Mouse (Mus musculus): ENCODE results near the gene Rimbp3. TPM values are rescaled to one million over a fixed set of nuclear protein-coding genes. Genes with fewer than 3 reads are reported as not detected.
A peak's percentile ranks its signal among the peaks of the same experiment; 100 is the strongest.
"Not testable (repeated sequence)": the region's sequence is repeated elsewhere in the genome, so short reads cannot be mapped to it uniquely, and the experiment has no call there.

Rimbp3 gene
- under 1 TPM in 1 of 2 experiments, not detected in 1; 0.06 TPM for total RNA-seq (2021)
- long read RNA-seq, experiment 1 = 0 reads
- long read RNA-seq, experiment 2 = 0 reads

GRCm38 (mm10) chr16:17208389-17209361, at the start of gene Rimbp3:
TSS of gene Rimbp3 (plus strand) at chr16:17208603.
- peak; percentile 92 for DNase-seq

DNA sequence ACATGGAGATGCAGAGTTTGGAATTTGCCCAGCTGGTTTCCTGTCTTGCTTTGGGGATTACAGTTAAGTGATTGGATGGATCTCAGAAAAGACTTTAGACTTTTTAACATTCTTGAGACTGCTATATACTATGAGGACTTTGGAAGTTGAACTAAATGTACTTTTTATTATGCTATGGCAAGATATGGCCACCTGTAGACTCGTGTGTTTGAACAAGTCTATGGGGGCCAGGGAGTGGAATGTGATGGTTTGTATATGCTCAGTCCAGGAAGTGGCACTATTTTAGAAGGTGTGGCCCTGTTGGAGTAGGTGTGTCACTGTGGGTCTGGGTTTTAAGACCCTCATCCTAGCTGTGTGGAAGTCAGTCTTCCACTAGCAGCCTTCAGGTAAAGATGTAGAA, 42.9 kb upstream of the Rimbp3 start:
- DNase-seq = not testable (repeated sequence)

DNA sequence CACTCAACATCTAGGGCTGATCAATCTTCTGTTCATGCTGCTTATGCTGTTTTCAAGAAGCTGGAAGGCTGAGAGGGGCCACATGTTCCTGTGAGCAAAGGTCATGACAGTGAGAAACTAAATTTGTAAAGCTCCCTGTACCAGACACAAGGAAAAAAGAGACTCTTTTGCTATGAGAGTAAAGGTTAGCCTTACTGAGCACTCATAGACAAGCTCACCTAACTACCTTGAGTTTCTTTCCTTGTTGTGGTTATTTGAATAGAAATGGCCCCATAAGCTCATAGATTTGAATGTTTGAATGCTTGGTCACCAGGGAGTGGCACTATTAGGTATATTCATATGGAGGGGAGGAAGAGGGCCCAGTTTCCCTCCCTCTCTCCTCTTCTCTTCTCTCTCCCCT, 41.2 kb upstream of the Rimbp3 start:
- no peak for DNase-seq

DNA sequence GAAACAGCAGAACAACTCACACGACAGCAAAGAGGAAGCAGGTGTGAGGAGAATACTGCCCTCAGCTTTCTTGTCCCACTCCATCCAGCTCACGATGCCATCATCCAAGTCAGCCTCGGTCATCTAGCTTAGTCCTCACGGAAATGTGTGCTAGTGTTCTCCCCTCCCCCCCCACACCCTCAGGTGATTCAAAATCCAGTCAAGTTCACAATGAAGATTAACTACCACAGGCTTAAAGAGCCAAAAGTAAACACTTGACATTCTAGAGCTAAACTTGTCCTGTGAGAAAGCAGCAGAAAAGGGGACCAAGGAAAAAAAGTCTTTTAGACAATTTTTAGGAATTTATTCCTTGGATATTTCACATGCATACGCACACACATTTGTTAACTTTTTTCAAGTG, 40.4 kb upstream of the Rimbp3 start:
- DNase-seq = no peak

GRCm38 (mm10) chr16:17175765-17176164, 32.6 kb upstream of the Rimbp3 start:
- DNase-seq = peak; percentile 34

GRCm38 (mm10) chr16:17177623-17178170, 30.7 kb upstream of the Rimbp3 start:
- no peak for DNase-seq

- DNase-seq = no peak
Measured at GRCm38 (mm10) chr16:17179706-17180105, 28.7 kb upstream of the Rimbp3 start.

- DNase-seq = peak; percentile 56
Measured at GRCm38 (mm10) chr16:17181382-17181781, 27.0 kb upstream of the Rimbp3 start.

DNA sequence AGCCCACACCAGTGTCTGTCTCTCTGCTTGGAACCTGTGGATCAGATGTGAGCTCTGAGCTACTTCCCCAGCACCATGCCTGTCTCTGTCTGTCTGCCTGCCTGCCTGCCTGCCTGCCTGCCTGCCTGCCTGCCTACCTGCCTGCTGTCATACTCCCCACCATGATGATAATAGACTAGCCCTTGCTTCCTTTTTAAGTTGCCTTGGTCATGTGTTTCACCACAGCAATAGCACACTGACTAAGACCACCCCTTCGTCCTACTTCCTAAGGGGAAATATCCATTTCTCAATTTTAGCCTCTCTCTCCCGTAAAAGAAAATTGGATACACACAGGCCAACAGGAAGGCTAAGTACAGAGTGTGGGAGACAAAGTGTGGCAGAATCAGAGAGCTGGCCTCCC, 26.3 kb upstream of the Rimbp3 start:
- no peak for DNase-seq

GRCm38 (mm10) chr16:17183003-17183402, 25.4 kb upstream of the Rimbp3 start:
- no peak for DNase-seq

DNA sequence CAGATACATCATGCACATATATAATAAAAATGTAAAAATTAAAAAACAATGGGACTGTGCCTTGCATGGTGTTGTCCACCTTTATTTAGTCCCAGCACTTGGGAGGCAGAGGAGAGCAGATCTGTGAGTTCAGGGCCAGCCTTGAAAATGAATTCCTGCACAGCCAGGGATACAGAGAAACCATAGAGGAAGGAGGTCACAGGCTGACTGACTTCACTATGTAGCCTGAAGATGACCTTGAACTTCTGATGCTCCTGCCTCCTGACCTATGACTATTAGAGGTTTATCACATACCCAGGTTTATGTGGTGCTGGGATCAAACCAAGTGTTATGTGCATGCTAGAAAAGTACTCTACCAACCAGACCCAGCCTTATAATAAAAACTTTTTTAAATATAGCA, 22.9 kb upstream of the Rimbp3 start:
- DNase-seq = no peak

- no peak for DNase-seq
Measured at GRCm38 (mm10) chr16:17193823-17194222, 14.6 kb upstream of the Rimbp3 start.

DNA sequence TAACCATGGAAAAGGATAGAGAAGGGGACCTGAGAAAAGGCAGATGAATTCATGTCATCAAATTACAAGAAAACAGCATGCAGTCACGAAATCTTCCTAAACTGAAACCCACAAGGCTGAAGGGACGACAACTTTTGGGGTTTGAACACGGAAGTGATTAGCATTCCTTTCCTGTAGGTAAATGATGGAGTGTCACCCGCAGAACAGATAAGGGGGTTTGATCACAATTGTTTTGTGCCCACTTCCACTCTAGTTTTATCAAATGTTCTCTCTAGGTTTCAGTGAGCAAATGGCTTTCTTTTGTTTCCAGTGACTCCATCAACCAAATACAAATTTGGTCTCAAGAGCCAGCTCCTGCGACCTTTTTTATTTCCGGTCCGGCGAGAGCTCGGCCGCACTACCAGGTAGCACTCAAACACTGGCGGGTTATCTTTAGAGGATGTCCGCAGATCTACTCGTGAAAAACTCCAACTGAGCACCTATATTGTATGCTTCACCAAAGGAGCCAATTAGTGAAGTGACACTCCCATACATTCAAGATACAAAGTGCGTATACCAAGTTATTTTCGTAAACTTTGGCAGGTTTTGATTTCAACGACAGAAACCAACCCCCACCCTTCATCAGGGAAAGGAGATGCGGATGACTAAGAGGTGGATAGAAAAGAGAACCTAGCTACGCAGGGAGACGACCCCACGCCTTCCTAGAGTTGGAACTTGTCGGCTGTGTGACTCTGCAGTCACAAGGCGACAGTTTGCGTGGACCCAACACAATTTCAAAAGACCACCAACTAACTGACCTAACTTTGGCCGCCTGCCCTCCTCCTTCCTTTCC, 8.1 kb upstream of the Rimbp3 start:
- no peak for DNase-seq

DNA sequence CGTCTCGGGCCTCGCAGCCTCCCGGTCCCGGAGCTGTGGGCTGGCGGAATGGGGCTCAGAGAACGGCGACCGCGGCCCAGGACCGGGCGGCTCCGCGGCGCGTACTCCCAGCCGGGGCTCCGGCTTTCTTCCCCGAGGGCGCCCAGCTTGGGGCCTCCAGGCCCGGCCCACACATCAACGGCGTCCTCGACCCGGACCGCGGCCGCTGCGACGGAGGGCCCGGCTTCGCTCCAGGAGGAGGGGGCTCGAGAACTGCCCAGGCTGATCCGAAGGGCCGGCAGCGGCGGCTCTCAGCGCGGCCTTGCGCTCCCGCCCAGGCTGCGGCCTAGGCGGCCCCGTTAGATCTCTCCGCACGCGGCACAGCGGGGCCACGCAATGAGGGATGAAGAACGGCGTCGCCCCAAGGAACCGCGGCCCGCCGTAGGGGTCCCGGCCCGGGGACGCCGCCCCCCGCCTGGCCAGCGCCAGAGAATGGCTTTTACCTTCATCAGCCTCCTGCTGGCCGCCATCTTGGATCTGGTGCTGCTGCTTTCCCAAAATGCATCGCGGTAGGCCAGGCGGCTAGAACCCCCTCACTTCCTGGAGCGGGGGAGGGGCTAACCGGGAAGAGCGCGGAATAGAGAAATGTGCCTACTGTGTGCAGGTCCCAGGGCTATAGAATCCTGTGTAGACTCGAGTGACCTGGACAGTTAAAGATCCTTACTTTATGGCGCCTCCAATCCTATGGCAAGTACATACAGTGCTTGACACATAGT, 7.3 kb upstream of the Rimbp3 start:
- DNase-seq = peak; percentile 88

DNA sequence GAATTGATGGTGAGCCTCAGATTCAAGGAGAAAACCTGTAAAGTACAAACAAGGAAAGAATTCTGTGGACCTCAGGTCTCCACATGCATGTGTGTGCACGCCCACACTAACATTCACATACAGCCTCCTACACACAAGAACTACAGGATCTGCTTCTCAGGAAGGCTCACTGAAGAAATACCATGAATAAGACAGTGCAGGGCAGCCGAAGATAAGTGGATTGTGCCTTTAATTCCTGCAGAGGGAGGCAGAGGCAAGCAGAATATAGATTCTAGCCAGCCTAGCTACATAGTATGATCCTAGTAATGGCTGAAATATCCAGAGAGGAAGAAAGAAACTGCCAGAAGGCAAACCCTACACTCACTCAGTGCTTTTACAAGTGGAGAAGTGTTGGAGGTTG, 6.4 kb upstream of the Rimbp3 start:
- no peak for DNase-seq

DNA sequence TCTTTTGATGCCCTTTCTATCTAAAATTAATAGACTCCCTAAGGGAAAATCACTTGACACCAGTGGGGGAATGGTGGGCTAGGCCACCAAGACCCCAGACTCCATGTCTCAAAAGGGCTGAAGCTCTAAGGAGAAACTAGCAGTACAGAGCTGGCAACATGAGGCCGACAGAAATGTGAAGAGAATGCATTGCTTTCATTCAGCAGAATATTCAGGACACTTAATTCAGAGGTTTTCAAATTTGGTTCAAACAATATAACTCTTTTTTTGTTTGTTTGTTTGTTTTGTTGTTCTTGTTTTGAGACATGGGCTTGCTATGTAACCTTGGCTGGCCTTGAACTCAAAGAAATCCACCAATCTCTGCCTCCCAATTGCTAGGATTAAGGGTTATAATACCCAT, 5.9 kb upstream of the Rimbp3 start, which contains the start of gene Ube2l3:
Ube2l3 (minus strand) TSS at position 101 of the 400 bp plus-strand sequence.
- no peak for DNase-seq

DNA sequence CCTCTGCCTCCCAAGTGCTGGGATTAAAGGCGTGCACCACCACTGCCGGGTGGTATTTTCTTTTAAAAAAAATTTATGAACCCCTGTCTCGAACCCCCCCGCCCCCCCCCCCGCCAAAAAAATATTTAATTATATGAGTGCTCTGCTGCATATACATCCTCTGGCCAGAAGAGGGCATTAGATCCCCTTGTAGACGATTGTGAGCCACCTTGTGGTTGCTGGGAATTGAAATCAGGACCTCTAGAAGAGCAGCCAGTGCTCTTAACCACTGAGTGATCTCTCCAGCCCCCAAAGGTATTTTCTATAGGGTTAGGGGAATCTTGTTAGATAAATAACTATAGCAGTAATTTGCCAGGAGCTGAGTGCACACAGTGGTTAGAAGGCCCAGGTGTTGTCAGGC, 3.4 kb upstream of the Rimbp3 start:
- DNase-seq = peak; percentile 33

- no peak for DNase-seq
Measured at GRCm38 (mm10) chr16:17209404-17209960, 1.1 kb downstream of the Rimbp3 start.

- peak; percentile 93 for DNase-seq
Measured at GRCm38 (mm10) chr16:17209981-17210838, 1.8 kb downstream of the Rimbp3 start.

GRCm38 (mm10) chr16:17216934-17217633, 8.7 kb downstream of the Rimbp3 start:
- DNase-seq = no peak
